Mouse (Mus musculus): Measurements from ENCODE around the gene Rgs9. TPM values are rescaled to one million over a fixed set of nuclear protein-coding genes. Genes with fewer than 3 reads are reported as not detected.

Rgs9 gene
- polyA plus RNA-seq, 1 experiment, result 15.5 TPM

GRCm38 (mm10) chr11:109260561-109260960 is 37.4 kb downstream of the Rgs9 start:
- no peak for DNase-seq (ENCODE audit: low read depth)
- TF ChIP-seq CTCF (IDR thresholded peaks at IDR 0.05; ENCODE audit: borderline replicate concordance, extremely low read depth, insufficient read depth, insufficient read length), result no peak
- TF ChIP-seq POLR2A (IDR thresholded peaks at IDR 0.05; ENCODE audit: borderline replicate concordance, extremely low read depth, insufficient read depth, insufficient read length, poor library complexity, severe bottlenecking), result no peak

GRCm38 (mm10) chr11:109258941-109259910 is 38.7 kb downstream of the Rgs9 start:
- DNase-seq (ENCODE audit: low read depth), result peak; percentile 60

GRCm38 (mm10) chr11:109257824-109258223 is 40.1 kb downstream of the Rgs9 start:
- no peak for TF ChIP-seq CTCF (IDR thresholded peaks at IDR 0.05; ENCODE audit: borderline replicate concordance, extremely low read depth, insufficient read depth, insufficient read length)
- TF ChIP-seq POLR2A (IDR thresholded peaks at IDR 0.05; ENCODE audit: borderline replicate concordance, extremely low read depth, insufficient read depth, insufficient read length, poor library complexity, severe bottlenecking), result no peak
- no peak for DNase-seq (ENCODE audit: low read depth)

More at GRCm38 (mm10) chr11:109258941-109259910, 38.7 kb downstream of the Rgs9 start:
- TF ChIP-seq CTCF (IDR thresholded peaks at IDR 0.05; ENCODE audit: borderline replicate concordance, extremely low read depth, insufficient read depth, insufficient read length) (no peak), POLR2A (IDR thresholded peaks at IDR 0.05; ENCODE audit: borderline replicate concordance, extremely low read depth, insufficient read depth, insufficient read length, poor library complexity, severe bottlenecking) (no peak)

- TF ChIP-seq POLR2A (IDR thresholded peaks at IDR 0.05; ENCODE audit: borderline replicate concordance, extremely low read depth, insufficient read depth, insufficient read length, poor library complexity, severe bottlenecking) (no peak), CTCF (IDR thresholded peaks at IDR 0.05; ENCODE audit: borderline replicate concordance, extremely low read depth, insufficient read depth, insufficient read length) (no peak)
- no peak for DNase-seq (ENCODE audit: low read depth)
Measured at GRCm38 (mm10) chr11:109255022-109255421, 42.9 kb downstream of the Rgs9 start.

- DNase-seq (ENCODE audit: low read depth), result no peak
- TF ChIP-seq POLR2A (IDR thresholded peaks at IDR 0.05; ENCODE audit: borderline replicate concordance, extremely low read depth, insufficient read depth, insufficient read length, poor library complexity, severe bottlenecking) (no peak), CTCF (IDR thresholded peaks at IDR 0.05; ENCODE audit: borderline replicate concordance, extremely low read depth, insufficient read depth, insufficient read length) (no peak)
Measured at GRCm38 (mm10) chr11:109252483-109252882, 45.4 kb downstream of the Rgs9 start.

- TF ChIP-seq CTCF (IDR thresholded peaks at IDR 0.05; ENCODE audit: borderline replicate concordance, extremely low read depth, insufficient read depth, insufficient read length), result no peak
- no peak for TF ChIP-seq POLR2A (IDR thresholded peaks at IDR 0.05; ENCODE audit: borderline replicate concordance, extremely low read depth, insufficient read depth, insufficient read length, poor library complexity, severe bottlenecking)
- no peak for DNase-seq (ENCODE audit: low read depth)
Measured at GRCm38 (mm10) chr11:109250566-109250965, 47.4 kb downstream of the Rgs9 start.

- TF ChIP-seq CTCF (IDR thresholded peaks at IDR 0.05; ENCODE audit: borderline replicate concordance, extremely low read depth, insufficient read depth, insufficient read length) (no peak), POLR2A (IDR thresholded peaks at IDR 0.05; ENCODE audit: borderline replicate concordance, extremely low read depth, insufficient read depth, insufficient read length, poor library complexity, severe bottlenecking) (no peak)
- DNase-seq (ENCODE audit: low read depth), result no peak
Measured at GRCm38 (mm10) chr11:109246920-109247319, 51.0 kb downstream of the Rgs9 start.

GRCm38 (mm10) chr11:109244635-109245360 is 53.1 kb downstream of the Rgs9 start:
- TF ChIP-seq POLR2A (IDR thresholded peaks at IDR 0.05; ENCODE audit: borderline replicate concordance, extremely low read depth, insufficient read depth, insufficient read length, poor library complexity, severe bottlenecking) (no peak), CTCF (IDR thresholded peaks at IDR 0.05; ENCODE audit: borderline replicate concordance, extremely low read depth, insufficient read depth, insufficient read length) (peak; percentile 91)
- DNase-seq (ENCODE audit: low read depth), result peak; percentile 89

GRCm38 (mm10) chr11:109240126-109240525 is 57.8 kb downstream of the Rgs9 start:
- peak; percentile 62 for DNase-seq (ENCODE audit: low read depth)
- TF ChIP-seq CTCF (IDR thresholded peaks at IDR 0.05; ENCODE audit: borderline replicate concordance, extremely low read depth, insufficient read depth, insufficient read length) (no peak), POLR2A (IDR thresholded peaks at IDR 0.05; ENCODE audit: borderline replicate concordance, extremely low read depth, insufficient read depth, insufficient read length, poor library complexity, severe bottlenecking) (no peak)

- DNase-seq (ENCODE audit: low read depth), result no peak
- no peak for TF ChIP-seq CTCF (IDR thresholded peaks at IDR 0.05; ENCODE audit: borderline replicate concordance, extremely low read depth, insufficient read depth, insufficient read length)
Measured at GRCm38 (mm10) chr11:109238671-109239070, 59.3 kb downstream of the Rgs9 start.

- DNase-seq (ENCODE audit: low read depth), result peak; percentile 80
- TF ChIP-seq CTCF (IDR thresholded peaks at IDR 0.05; ENCODE audit: borderline replicate concordance, extremely low read depth, insufficient read depth, insufficient read length), result no peak
- no peak for TF ChIP-seq POLR2A (IDR thresholded peaks at IDR 0.05; ENCODE audit: borderline replicate concordance, extremely low read depth, insufficient read depth, insufficient read length, poor library complexity, severe bottlenecking)
Measured at GRCm38 (mm10) chr11:109237796-109238195, 60.1 kb downstream of the Rgs9 start.

All from brain, embryonic 14.5 days (tissue).